Mouse (Mus musculus) forebrain, postnatal 0 days (tissue): ENCODE results near the gene Ublcp1. TPM values are rescaled to one million over a fixed set of nuclear protein-coding genes. Genes with fewer than 3 reads are reported as not detected.

Experiments used
- ATAC-seq: fragments of 200-750 bp; cut with Nextera tagmentation; 2 replicates; pipeline ENCODE4 v1.8.0; 2017; ENCODE audit warnings: mild to moderate bottlenecking, moderate library complexity
- DNase-seq: peaks from one replicate; pipeline ENCODE4 v3.0.0-alpha.2; 2015
- H3K27ac ChIP-seq: fragments of 300-500 bp; sonication (generic); 2 replicates; pipeline ENCODE4 v1.5.1; 2014; ENCODE audit warnings: low read depth, mild to moderate bottlenecking, antibody characterized with exemption, low read length, moderate library complexity, mixed read lengths
- H3K27me3 ChIP-seq: fragments of 300-500 bp; sonication (generic); 2 replicates; pipeline ENCODE4 v1.6.1; 2014; ENCODE audit warnings: mild to moderate bottlenecking, low read length, mixed read lengths; ENCODE audit not compliant: insufficient read depth
- H3K36me3 ChIP-seq: fragments of 300-500 bp; sonication (generic); 2 replicates; pipeline ENCODE4 v1.6.1; 2014; ENCODE audit warnings: mild to moderate bottlenecking, moderate library complexity; ENCODE audit not compliant: insufficient read depth
- H3K4me1 ChIP-seq: fragments of 300-500 bp; sonication (generic); 2 replicates; pipeline ENCODE4 v1.6.1; 2014; ENCODE audit warnings: antibody characterized with exemption; ENCODE audit not compliant: insufficient read depth
- H3K4me2 ChIP-seq: fragments of 300-500 bp; sonication (generic); 2 replicates; pipeline ENCODE4 v1.6.1; 2014; ENCODE audit warnings: low read depth, mild to moderate bottlenecking, moderate library complexity
- H3K4me3 ChIP-seq: fragments of 300-500 bp; sonication (generic); 2 replicates; pipeline ENCODE4 v1.5.1; 2014; ENCODE audit warnings: low read depth, low read length, mixed read lengths
- H3K9ac ChIP-seq: fragments of 300-500 bp; sonication (generic); 2 replicates; pipeline ENCODE4 v1.6.1; 2014; ENCODE audit warnings: mild to moderate bottlenecking
- H3K9me3 ChIP-seq: fragments of 300-500 bp; sonication (generic); 2 replicates; pipeline ENCODE4 v1.6.1; 2016; ENCODE audit warnings: low read length
- CTCF ChIP-seq: sonication (generic); IDR thresholded peaks from 2 replicates; pipeline ENCODE4 v1.5.1; 2016; ENCODE audit warnings: antibody characterized with exemption, control low read depth, low read depth
- WGBS: fragments of 180-500 bp; shearing (Covaris S2); extraction: QIAGEN DNeasy Blood & Tissue Kit; methylation state at CpG from one replicate; pipeline ENCODE4 v1.1.7; 2014; 5-methylcytosine and 5-hydroxymethylcytosine counted together
- polyA plus RNA-seq: library from polyadenylated mRNA; unstranded; fragments of >200 nt; fragmentation: Nextera tagmentation; extraction: Ambion mirVana; gene quantifications from 2 replicates; pipeline ENCODE4 v1.2.1, GENCODE M21; 2015
- total RNA-seq: library from RNA; depleted of rRNA; stranded (reverse); fragments of >200 nt; gene quantifications from 2 replicates; pipeline ENCODE4 v1.2.3, GENCODE M21; 2014

Ublcp1 gene
- total and polyA plus RNA-seq, 2 experiments from 2014 or later = 34.3 to 42.3 TPM

DNA sequence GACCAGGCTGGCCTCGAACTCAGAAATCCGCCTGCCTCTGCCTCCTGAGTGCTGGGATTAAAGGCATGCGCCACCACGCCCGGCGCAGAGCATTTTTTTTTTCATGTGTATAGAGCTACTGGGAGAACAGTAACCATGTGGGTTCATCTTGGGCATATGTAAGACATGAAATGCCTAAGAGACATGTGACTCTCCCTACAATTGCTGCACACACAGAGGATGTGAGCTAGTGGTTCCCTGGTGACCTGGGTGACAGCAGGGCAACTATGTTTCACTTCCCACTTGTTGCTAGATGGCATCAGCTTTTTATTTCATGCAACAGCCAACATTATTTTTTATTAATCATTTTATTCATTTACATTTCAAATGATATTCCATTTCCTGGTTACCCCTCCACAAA lies 32.5 kb downstream of the Ublcp1 start:
- no peak overlapping the region for H3K4me3 ChIP-seq
- ATAC-seq (no peak), DNase-seq (no peak)
- TF ChIP-seq CTCF = no peak
- no peaks in the 10 kb centered on the region for H3K36me3 ChIP-seq
- no peak overlapping the region for H3K9ac ChIP-seq
- no peaks in the 10 kb centered on the region for H3K4me1 ChIP-seq
- H3K27me3 ChIP-seq = no peaks in the 10 kb centered on the region
- over 99% methylated on average over 6 of the region's 6 CpGs for WGBS
- no peaks in the 10 kb centered on the region for H3K9me3 ChIP-seq
- no peak overlapping the region for H3K4me2 ChIP-seq
- H3K27ac ChIP-seq = no peak overlapping the region

DNA sequence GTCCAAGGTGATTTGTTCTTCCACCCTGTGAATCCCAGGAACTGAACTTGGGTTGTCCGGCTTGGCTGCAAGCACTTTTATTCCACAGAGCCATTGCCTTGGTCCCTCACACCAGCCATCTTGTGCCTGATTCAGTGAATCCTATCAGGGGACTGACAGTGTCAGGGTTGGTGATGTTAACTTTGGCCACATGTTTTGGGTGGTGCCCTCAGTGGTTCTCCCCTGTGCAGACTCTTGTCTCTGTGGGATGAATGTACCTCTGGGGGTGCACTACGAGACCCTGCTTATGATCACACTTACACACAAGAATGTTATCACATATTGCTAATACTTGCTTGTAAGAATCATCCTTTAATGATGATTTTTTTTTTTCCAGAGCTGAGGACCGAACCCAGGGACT lies 40.3 kb downstream of the Ublcp1 start:
- Histone ChIP-seq H3K4me2 (no peak overlapping the region), H3K27me3 (no peaks in the 10 kb centered on the region), H3K27ac (no peak overlapping the region), H3K36me3 (no peaks in the 10 kb centered on the region), H3K4me3 (no peak overlapping the region), H3K9me3 (no peaks in the 10 kb centered on the region), H3K4me1 (no peaks in the 10 kb centered on the region), H3K9ac (no peak overlapping the region)
- TF ChIP-seq CTCF = no peak
- WGBS = 85% methylated on average over 3 of the region's 3 CpGs
- ATAC-seq = no peak
- DNase-seq = no peak

DNA sequence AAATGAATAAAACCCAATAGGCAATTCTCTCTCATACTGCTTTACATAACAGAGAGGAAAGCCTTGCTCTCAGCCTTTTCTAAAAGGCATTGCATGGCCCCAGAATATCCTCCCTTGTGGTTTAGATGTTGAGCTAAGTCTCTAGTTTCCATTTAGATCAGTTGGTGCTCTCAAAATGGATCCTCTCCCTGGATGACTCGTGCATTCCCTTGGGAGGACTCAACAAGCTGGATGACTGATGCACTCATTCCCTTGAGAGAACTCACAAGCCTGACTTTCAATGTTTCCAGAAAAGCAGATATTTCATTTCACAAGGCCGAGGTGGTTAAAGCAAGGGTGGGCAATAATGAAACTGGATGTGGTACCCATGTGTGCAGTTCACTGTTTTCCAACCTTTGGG lies 42.3 kb downstream of the Ublcp1 start:
- no peak for TF ChIP-seq CTCF
- WGBS = 79% methylated on average over 2 of the region's 2 CpGs

DNA sequence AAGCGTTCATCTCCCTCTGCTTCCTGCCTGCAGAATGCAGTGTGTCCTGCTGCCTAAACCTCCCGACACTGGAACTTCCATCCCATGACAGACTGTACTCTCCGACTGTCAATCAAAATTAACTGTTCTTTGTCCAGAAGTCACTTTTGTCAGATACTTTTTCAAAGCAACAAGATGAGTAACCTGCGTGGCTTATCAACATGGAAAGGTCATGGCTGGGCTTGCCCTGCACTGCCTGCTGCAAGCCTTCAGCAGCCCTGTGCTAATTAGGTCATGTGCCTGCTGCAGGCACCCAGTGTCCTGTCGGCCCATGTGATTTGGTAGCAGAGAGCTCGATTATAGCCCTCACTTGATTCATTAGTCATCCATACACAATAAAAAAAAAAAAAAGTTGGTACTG lies 44.7 kb downstream of the Ublcp1 start:
- Histone ChIP-seq H3K27me3 (no peaks in the 10 kb centered on the region), H3K9ac (no peak overlapping the region), H3K9me3 (no peaks in the 10 kb centered on the region), H3K27ac (no peak overlapping the region), H3K4me2 (no peak overlapping the region), H3K4me3 (no peak overlapping the region), H3K4me1 (no peaks in the 10 kb centered on the region), H3K36me3 (no peaks in the 10 kb centered on the region)
- no peak for TF ChIP-seq CTCF
- DNase-seq (no peak), ATAC-seq (no peak)
- WGBS = 77% methylated on average over 6 of the region's 6 CpGs

More for the DNA sequence above, 42.3 kb downstream of the Ublcp1 start:
- DNase-seq = no peak
- Histone ChIP-seq H3K9ac (no peak overlapping the region), H3K4me3 (no peak overlapping the region), H3K4me2 (no peak overlapping the region), H3K36me3 (no peaks in the 10 kb centered on the region), H3K9me3 (no peaks in the 10 kb centered on the region), H3K27me3 (no peaks in the 10 kb centered on the region), H3K27ac (no peak overlapping the region), H3K4me1 (no peaks in the 10 kb centered on the region)
- ATAC-seq = no peak

DNA sequence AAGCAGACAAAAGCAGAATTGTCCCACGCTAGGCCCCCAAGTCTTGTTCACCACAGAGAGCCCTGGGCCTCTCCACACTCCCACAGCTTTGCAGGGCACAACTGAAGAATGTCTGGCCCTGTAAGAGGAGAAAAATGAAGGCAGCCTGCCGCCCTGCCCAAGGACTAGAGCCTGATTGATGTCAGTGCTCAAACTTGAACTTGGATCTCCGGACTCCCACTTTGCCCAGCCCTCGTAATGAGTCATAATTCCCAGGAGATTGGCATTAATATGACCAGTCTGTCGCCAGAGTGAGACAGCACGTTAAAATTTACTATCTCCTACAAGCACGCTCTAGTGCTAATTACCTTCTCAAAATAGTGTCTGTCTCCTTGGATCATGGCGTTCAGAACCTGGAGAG lies 45.3 kb downstream of the Ublcp1 start:
- DNase-seq (no peak), ATAC-seq (no peak)
- Histone ChIP-seq H3K9ac (no peak overlapping the region), H3K27ac (no peak overlapping the region), H3K4me3 (no peak overlapping the region), H3K9me3 (no peaks in the 10 kb centered on the region), H3K27me3 (no peaks in the 10 kb centered on the region), H3K36me3 (no peaks in the 10 kb centered on the region), H3K4me2 (no peak overlapping the region), H3K4me1 (no peaks in the 10 kb centered on the region)
- WGBS = 83% methylated on average over 8 of the region's 8 CpGs
- TF ChIP-seq CTCF = no peak

DNA sequence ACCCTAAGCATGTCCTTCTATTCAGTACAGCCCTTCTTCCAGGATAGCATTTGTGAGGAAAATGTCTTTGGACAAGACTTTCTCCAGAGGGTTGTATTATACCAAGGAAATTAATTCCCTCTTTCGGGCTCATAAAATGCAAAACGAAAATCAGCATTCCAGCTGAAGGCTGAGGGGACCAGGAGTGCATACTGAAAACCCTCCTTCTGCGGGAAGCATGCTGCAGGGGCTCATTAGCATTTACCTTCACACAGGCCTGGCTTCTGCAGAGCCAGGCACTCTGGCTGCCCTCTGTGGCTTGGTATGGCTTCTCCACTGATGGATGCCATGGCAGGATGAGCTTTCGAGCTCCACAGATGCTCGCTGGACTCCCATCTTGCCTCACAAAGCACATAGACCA lies 46.3 kb downstream of the Ublcp1 start:
- Histone ChIP-seq H3K36me3 (no peaks in the 10 kb centered on the region), H3K9ac (no peak overlapping the region), H3K4me2 (no peak overlapping the region), H3K4me1 (no peaks in the 10 kb centered on the region), H3K9me3 (no peaks in the 10 kb centered on the region), H3K4me3 (no peak overlapping the region), H3K27ac (no peak overlapping the region), H3K27me3 (no peaks in the 10 kb centered on the region)
- DNase-seq (no peak), ATAC-seq (no peak)
- WGBS = 59% methylated on average over 5 of the region's 5 CpGs
- TF ChIP-seq CTCF = no peak

DNA sequence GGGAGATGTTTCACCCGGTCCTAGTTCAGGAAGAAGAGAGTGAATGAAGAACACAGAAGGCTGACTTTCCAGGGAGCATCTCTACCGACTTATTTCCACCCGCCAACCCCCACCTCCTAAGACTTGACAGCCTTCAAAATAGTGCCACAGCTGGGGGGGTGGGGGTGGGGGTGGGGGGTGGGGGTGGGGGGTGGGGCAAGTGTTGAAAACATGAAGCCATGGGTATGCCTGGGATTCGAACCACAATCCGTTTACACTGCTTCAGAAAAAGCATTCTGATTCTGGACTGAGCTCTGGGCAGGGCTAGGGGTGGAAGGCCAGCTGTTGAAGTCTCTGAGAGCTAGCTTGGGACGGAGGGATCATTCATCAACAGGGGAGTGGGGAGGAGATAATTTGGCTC lies 47.0 kb downstream of the Ublcp1 start:
- ATAC-seq = no peak

More for the DNA sequence above, 47.0 kb downstream of the Ublcp1 start:
- TF ChIP-seq CTCF = no peak
- H3K4me3 ChIP-seq = no peak overlapping the region
- H3K4me2 ChIP-seq = no peak overlapping the region
- H3K27me3 ChIP-seq = no peaks in the 10 kb centered on the region
- H3K9me3 ChIP-seq = no peaks in the 10 kb centered on the region
- H3K27ac ChIP-seq = no peak overlapping the region
- no peak for DNase-seq
- no peaks in the 10 kb centered on the region for H3K4me1 ChIP-seq
- no peak overlapping the region for H3K9ac ChIP-seq
- no peaks in the 10 kb centered on the region for H3K36me3 ChIP-seq
- WGBS = 49% methylated on average over 6 of the region's 6 CpGs
